In genomic region chr19:8991245-8991870, GRCm38 (mm10) we compare ENCODE assay signal across 9 mouse cellular contexts. TPM values are rescaled to one million over a fixed set of nuclear protein-coding genes. Genes with fewer than 3 reads are reported as not detected.
DNase-seq lines count a peak whose midpoint lies in the region; ATAC-seq and TF ChIP-seq lines count a peak whose summit lies in the region.
"Had no signal": no experiment of that assay in that cellular context is flagged by ENCODE, and none has a peak within 500 bp of the region (broad histone marks: within the 10 kb centered on the region; RNA-seq: fewer than 3 reads in every experiment).

No protein-coding gene starts in this region.

- DNase-seq in hindbrain, embryonic 11.5 days (ENCODE audit: low spot score): no peak
- peak; percentile 36 for DNase-seq in adipocyte (ENCODE audit: low spot score)
- DNase-seq in heart, postnatal 0 days (ENCODE audit: low spot score): no peak
- DNase-seq in ovary, postnatal 14 days (ENCODE audit: low spot score): no peak
- DNase-seq in layer of hippocampus, postnatal 10 days (ENCODE audit: low spot score in 2 of 2): no peak
- DNase-seq in frontal cortex, adult 2 months (ENCODE audit: extremely low spot score in 1 of 2, low spot score in 1 of 2): no peak
- DNase-seq: cerebellum, postnatal 36 days had no signal

- TF ChIP-seq EP300 in heart, postnatal 0 days (IDR thresholded peaks at IDR 0.05; ENCODE audit: low read depth): no peak

- H3K27ac ChIP-seq in hindbrain, embryonic 12.5 days: no peak overlapping the region
- no peak overlapping the region for H3K27ac ChIP-seq in hindbrain, embryonic 11.5 days (ENCODE audit: low read depth, low read length)
- H3K27ac ChIP-seq in heart, postnatal 0 days (ENCODE audit: low read depth): peak overlapping the region; percentile 97
- 0 out of 2 replicates have a peak overlapping the region, but pooled peaks have one; percentile 2 for H3K27ac ChIP-seq in liver, embryonic 12.5 days

- no peak overlapping the region; the same call in 1 of the 2 replicates for H3K4me3 ChIP-seq in hindbrain, embryonic 12.5 days
- H3K4me3 ChIP-seq in hindbrain, embryonic 11.5 days (ENCODE audit: low read depth, low read length): no peak overlapping the region
- peak overlapping the region; percentile 75 for H3K4me3 ChIP-seq in heart, postnatal 0 days (ENCODE audit: low read depth, low read length)
- H3K4me3 ChIP-seq in liver, embryonic 12.5 days: no peak overlapping the region

- no peak for ATAC-seq in hindbrain, embryonic 12.5 days (ENCODE audit: low FRiP score)
- ATAC-seq in hindbrain, embryonic 11.5 days (ENCODE audit: low FRiP score): no peak
- ATAC-seq in heart, postnatal 0 days (ENCODE audit: insufficient read depth, low read depth): no peak
- no peak for ATAC-seq in liver, embryonic 12.5 days

- peaks cover 36% of the 10 kb centered on the region for H3K4me1 ChIP-seq in hindbrain, embryonic 12.5 days
- peaks cover 13% of the 10 kb centered on the region for H3K4me1 ChIP-seq in hindbrain, embryonic 11.5 days (replicated peaks; ENCODE audit: control insufficient read depth, insufficient read depth, low read length)
- peaks cover 69% of the 10 kb centered on the region for H3K4me1 ChIP-seq in heart, postnatal 0 days (ENCODE audit: control insufficient read depth, insufficient read depth)
- H3K4me1 ChIP-seq in liver, embryonic 12.5 days: peaks cover 41% of the 10 kb centered on the region

- no peak for TF ChIP-seq CTCF in heart, postnatal 0 days (IDR thresholded peaks at IDR 0.05; ENCODE audit: low read depth)

- no peaks in the 10 kb centered on the region for H3K36me3 ChIP-seq in hindbrain, embryonic 12.5 days
- H3K36me3 ChIP-seq in hindbrain, embryonic 11.5 days (ENCODE audit: control insufficient read depth, insufficient read depth, low read length): no peaks in the 10 kb centered on the region
- no peaks in the 10 kb centered on the region for H3K36me3 ChIP-seq in heart, postnatal 0 days (replicated peaks; ENCODE audit: control insufficient read depth, insufficient read depth, low read length)
- H3K36me3 ChIP-seq in liver, embryonic 12.5 days: no peaks in the 10 kb centered on the region

- peaks cover 47% of the 10 kb centered on the region for H3K27me3 ChIP-seq in hindbrain, embryonic 12.5 days
- peaks cover 21% of the 10 kb centered on the region for H3K27me3 ChIP-seq in hindbrain, embryonic 11.5 days (ENCODE audit: control insufficient read depth, insufficient read depth, low read length)
- no peaks in the 10 kb centered on the region for H3K27me3 ChIP-seq in heart, postnatal 0 days (ENCODE audit: control insufficient read depth, insufficient read depth, low read length)
- H3K27me3 ChIP-seq in liver, embryonic 12.5 days (replicated peaks): peaks cover 57% of the 10 kb centered on the region

- H3K4me2 ChIP-seq in hindbrain, embryonic 12.5 days (replicated peaks): peak overlapping the region; percentile 92; the same call in 1 of the 2 replicates
- H3K4me2 ChIP-seq in hindbrain, embryonic 11.5 days (replicated peaks; ENCODE audit: low read depth, low read length): no peak overlapping the region
- H3K4me2 ChIP-seq in heart, postnatal 0 days (ENCODE audit: low read depth, low read length): peak overlapping the region; percentile 71
- peak overlapping the region; percentile 87; the same call in 1 of the 2 replicates for H3K4me2 ChIP-seq in liver, embryonic 12.5 days

- H3K9ac ChIP-seq in hindbrain, embryonic 12.5 days: no peak overlapping the region
- no peak overlapping the region for H3K9ac ChIP-seq in hindbrain, embryonic 11.5 days (ENCODE audit: low read depth, low read length)
- peak overlapping the region; percentile 85 for H3K9ac ChIP-seq in heart, postnatal 0 days (replicated peaks; ENCODE audit: low read depth, low read length)
- no peak overlapping the region for H3K9ac ChIP-seq in liver, embryonic 12.5 days

- no peaks in the 10 kb centered on the region for H3K9me3 ChIP-seq in hindbrain, embryonic 12.5 days (replicated peaks)
- no peaks in the 10 kb centered on the region for H3K9me3 ChIP-seq in hindbrain, embryonic 11.5 days (ENCODE audit: control insufficient read depth, low read length)
- H3K9me3 ChIP-seq in heart, postnatal 0 days (replicated peaks; ENCODE audit: control insufficient read depth, low read length): no peaks in the 10 kb centered on the region
- H3K9me3 ChIP-seq in liver, embryonic 12.5 days (replicated peaks): no peaks in the 10 kb centered on the region

- 74% methylated on average over 4 of the region's 4 CpGs for WGBS in hindbrain, embryonic 12.5 days
- WGBS in hindbrain, embryonic 11.5 days: 71% methylated on average over 4 of the region's 4 CpGs
- WGBS in heart, postnatal 0 days: 16% methylated on average over 4 of the region's 4 CpGs
- WGBS in liver, embryonic 12.5 days (ENCODE audit: insufficient replicate concordance): 56% methylated on average over 4 of the region's 4 CpGs

RNA-seq across cellular contexts. Expression of gene Ahnak, which starts 2.3 kb away (rescaled TPM):
- 12.7 and 15.4 TPM in 2 replicates for polyA plus RNA-seq in hindbrain, embryonic 12.5 days (2016; fragmentation: Nextera tagmentation; extraction: Ambion mirVana)
- polyA plus RNA-seq in hindbrain, embryonic 11.5 days (2014; fragmentation: Nextera tagmentation; extraction: Ambion mirVana): 6.0 and 14.1 TPM in 2 replicates
- 122 and 135 TPM in 2 replicates for total RNA-seq in heart, postnatal 0 days (2014; rRNA removed; ENCODE audit: low replicate concordance)
- 56.8 and 59.1 TPM in 2 replicates for polyA plus RNA-seq in heart, postnatal 0 days (2015; fragmentation: Nextera tagmentation; extraction: Ambion mirVana)
- polyA plus RNA-seq in liver, embryonic 12.5 days (2016; fragmentation: Nextera tagmentation; extraction: Ambion mirVana): 1.8 and 2.0 TPM in 2 replicates
- 10 to 100 TPM; 17.2 to 18.5 TPM for total RNA-seq in layer of hippocampus, postnatal 10 days (2021)
- 6.8 and 7.5 TPM in 2 replicates for polyA plus RNA-seq in frontal cortex, adult 2 months (2012; rRNA removed)

RNA-seq across cellular contexts. Expression of gene Eef1g, which starts 24.5 kb away (rescaled TPM):
- 352 and 372 TPM in 2 replicates for polyA plus RNA-seq in hindbrain, embryonic 12.5 days (2016; fragmentation: Nextera tagmentation; extraction: Ambion mirVana)
- polyA plus RNA-seq in hindbrain, embryonic 11.5 days (2014; fragmentation: Nextera tagmentation; extraction: Ambion mirVana): 462 and 475 TPM in 2 replicates
- 407 and 439 TPM in 2 replicates for total RNA-seq in heart, postnatal 0 days (2014; rRNA removed; ENCODE audit: low replicate concordance)
- polyA plus RNA-seq in heart, postnatal 0 days (2015; fragmentation: Nextera tagmentation; extraction: Ambion mirVana): 172 and 173 TPM in 2 replicates
- 358 and 366 TPM in 2 replicates for polyA plus RNA-seq in liver, embryonic 12.5 days (2016; fragmentation: Nextera tagmentation; extraction: Ambion mirVana)
- total RNA-seq in layer of hippocampus, postnatal 10 days (2021): 100 to 1,000 TPM; 283 to 287 TPM
- polyA plus RNA-seq in frontal cortex, adult 2 months (2012; rRNA removed): 257 and 281 TPM in 2 replicates

RNA-seq across cellular contexts. Expression of gene Tut1, which starts 37.7 kb away (rescaled TPM):
- polyA plus RNA-seq in hindbrain, embryonic 12.5 days (2016; fragmentation: Nextera tagmentation; extraction: Ambion mirVana): 32.3 and 35.7 TPM in 2 replicates
- polyA plus RNA-seq in hindbrain, embryonic 11.5 days (2014; fragmentation: Nextera tagmentation; extraction: Ambion mirVana): 23.7 and 27.8 TPM in 2 replicates
- 9.8 and 18.0 TPM in 2 replicates for total RNA-seq in heart, postnatal 0 days (2014; rRNA removed; ENCODE audit: low replicate concordance)
- 8.2 and 10.4 TPM in 2 replicates for polyA plus RNA-seq in heart, postnatal 0 days (2015; fragmentation: Nextera tagmentation; extraction: Ambion mirVana)
- polyA plus RNA-seq in liver, embryonic 12.5 days (2016; fragmentation: Nextera tagmentation; extraction: Ambion mirVana): 26.0 and 27.7 TPM in 2 replicates
- 10 to 100 TPM; 15.6 to 16.2 TPM for total RNA-seq in layer of hippocampus, postnatal 10 days (2021)
- polyA plus RNA-seq in frontal cortex, adult 2 months (2012; rRNA removed): 19.6 and 20.5 TPM in 2 replicates

RNA-seq across cellular contexts. Expression of gene Mta2, which starts 49.7 kb away (rescaled TPM):
- polyA plus RNA-seq in hindbrain, embryonic 12.5 days (2016; fragmentation: Nextera tagmentation; extraction: Ambion mirVana): 174 and 185 TPM in 2 replicates
- polyA plus RNA-seq in hindbrain, embryonic 11.5 days (2014; fragmentation: Nextera tagmentation; extraction: Ambion mirVana): 45.6 and 52.3 TPM in 2 replicates
- total RNA-seq in heart, postnatal 0 days (2014; rRNA removed; ENCODE audit: low replicate concordance): 55.1 and 57.9 TPM in 2 replicates
- 47.6 and 51.5 TPM in 2 replicates for polyA plus RNA-seq in heart, postnatal 0 days (2015; fragmentation: Nextera tagmentation; extraction: Ambion mirVana)
- polyA plus RNA-seq in liver, embryonic 12.5 days (2016; fragmentation: Nextera tagmentation; extraction: Ambion mirVana): 138 and 140 TPM in 2 replicates
- 10 to 100 TPM; 60.6 to 67.9 TPM for total RNA-seq in layer of hippocampus, postnatal 10 days (2021)
- polyA plus RNA-seq in frontal cortex, adult 2 months (2012; rRNA removed): 27.6 and 31.0 TPM in 2 replicates

Comparison
In these comparisons a context has a peak if more than half of its experiments do, and no peak if none do; other contexts are left out.
1. H3K27ac ChIP-seq: peak in heart, postnatal 0 days (single experiment) and liver, embryonic 12.5 days (single experiment); none in hindbrain, embryonic 12.5 days (single experiment) and hindbrain, embryonic 11.5 days (single experiment).